In the genomic region with DNA sequence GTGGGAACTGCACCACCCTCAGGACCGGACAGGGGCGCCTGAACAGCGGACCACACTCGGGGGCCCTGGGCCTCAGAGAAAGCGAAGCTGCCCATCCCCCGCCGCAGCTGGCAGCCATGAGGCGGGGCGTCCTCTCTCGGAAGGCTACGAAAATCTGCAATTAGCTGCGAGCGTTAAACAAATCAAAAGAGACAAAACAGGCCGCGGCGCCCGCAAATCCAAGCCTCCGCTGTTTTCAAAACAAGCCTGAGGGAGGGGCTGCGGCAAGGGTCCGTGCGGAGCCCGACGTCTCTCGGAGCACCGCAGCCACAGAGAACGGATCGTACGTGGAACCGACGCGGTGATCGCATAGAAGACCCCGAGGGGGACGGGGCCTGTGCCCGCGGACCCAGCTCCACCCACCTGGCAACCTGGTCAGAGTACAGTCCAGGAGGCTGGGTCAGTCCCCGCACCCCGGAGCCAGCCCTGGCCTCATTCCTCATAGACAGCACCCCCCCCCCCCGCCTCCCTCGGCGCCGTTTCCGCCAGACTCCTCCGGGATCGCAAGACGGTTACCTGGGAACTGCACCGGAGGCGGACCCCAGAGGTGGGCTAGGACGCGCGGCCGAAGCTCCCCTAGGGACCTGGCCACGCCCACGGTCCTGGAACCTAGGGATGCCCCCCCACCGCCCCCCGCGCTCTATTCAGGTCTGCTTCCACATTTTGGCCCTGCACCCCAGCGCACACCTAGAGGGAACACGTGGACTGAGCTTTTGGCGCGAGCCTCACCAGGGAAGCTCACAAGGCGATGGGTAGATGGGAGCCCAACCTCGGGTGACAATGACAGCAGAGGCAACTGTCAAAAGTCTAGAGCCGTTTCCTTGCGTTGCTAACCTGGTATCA, we compare ENCODE assay signal across 8 mouse cellular contexts. TPM values are rescaled to one million over a fixed set of nuclear protein-coding genes. Genes with fewer than 3 reads are reported as not detected.
A peak's percentile ranks its signal among the peaks of the same experiment; 100 is the strongest.
DNase-seq lines count a peak whose midpoint lies in the region; ATAC-seq and TF ChIP-seq lines count a peak whose summit lies in the region.

No protein-coding gene starts in this region.

- H3K4me1 ChIP-seq in forebrain, embryonic 11.5 days (replicated peaks; ENCODE audit: control insufficient read depth, insufficient read depth, low read length), result peaks cover 54% of the 10 kb centered on the region
- peaks cover 86% of the 10 kb centered on the region for H3K4me1 ChIP-seq in intestine, embryonic 15.5 days (replicated peaks)
- peaks cover 3 to 35% of the 10 kb centered on the region in 2 experiments for H3K4me1 ChIP-seq in liver, embryonic 14.5 days (replicated peaks; ENCODE audit: control insufficient read depth in 2 of 2, insufficient read depth in 2 of 2, low read length in 1 of 2)
- H3K4me1 ChIP-seq in neural tube, embryonic 14.5 days (ENCODE audit: control insufficient read depth, insufficient read depth, low read length), result peaks cover 71% of the 10 kb centered on the region

- peak overlapping the region; percentile 49 for H3K4me3 ChIP-seq in forebrain, embryonic 11.5 days (ENCODE audit: low read depth, low read length)
- peak overlapping the region; percentile 55 for H3K4me3 ChIP-seq in intestine, embryonic 15.5 days (replicated peaks)
- peak overlapping the region; percentile 38 to 55 for H3K4me3 ChIP-seq in liver, embryonic 14.5 days (ENCODE audit: insufficient read depth in 1 of 2, low read depth in 2 of 2, low read length in 2 of 2)
- peak overlapping the region; percentile 43 for H3K4me3 ChIP-seq in neural tube, embryonic 14.5 days (ENCODE audit: low read depth, low read length)

- H3K36me3 ChIP-seq in forebrain, embryonic 11.5 days (ENCODE audit: control insufficient read depth, insufficient read depth, low read length), result no peaks in the 10 kb centered on the region; the same call in 1 of the 2 replicates
- no peaks in the 10 kb centered on the region for H3K36me3 ChIP-seq in intestine, embryonic 15.5 days
- H3K36me3 ChIP-seq in liver, embryonic 14.5 days (replicated peaks; ENCODE audit: control insufficient read depth, insufficient read depth, low read depth), result no peaks in the 10 kb centered on the region
- peaks cover 2% of the 10 kb centered on the region for H3K36me3 ChIP-seq in neural tube, embryonic 14.5 days (ENCODE audit: control insufficient read depth, insufficient read depth, low read length)

- no peaks in the 10 kb centered on the region for H3K27me3 ChIP-seq in forebrain, embryonic 11.5 days (ENCODE audit: control insufficient read depth, insufficient read depth, low read length)
- H3K27me3 ChIP-seq in intestine, embryonic 15.5 days (replicated peaks), result no peaks in the 10 kb centered on the region
- peaks cover 22% of the 10 kb centered on the region for H3K27me3 ChIP-seq in liver, embryonic 14.5 days (ENCODE audit: control insufficient read depth, insufficient read depth, low read length)
- no peaks in the 10 kb centered on the region for H3K27me3 ChIP-seq in neural tube, embryonic 14.5 days (ENCODE audit: control insufficient read depth, insufficient read depth, low read length)

- H3K4me2 ChIP-seq in forebrain, embryonic 11.5 days (ENCODE audit: low read depth, low read length, severe bottlenecking), result peak overlapping the region; percentile 99
- peak overlapping the region; percentile 98 for H3K4me2 ChIP-seq in intestine, embryonic 15.5 days (replicated peaks)
- peak overlapping the region; percentile 68 for H3K4me2 ChIP-seq in liver, embryonic 14.5 days (ENCODE audit: low read depth)
- peak overlapping the region; percentile 97 for H3K4me2 ChIP-seq in neural tube, embryonic 14.5 days (ENCODE audit: low read depth, low read length)

- peak; percentile 66 for ATAC-seq in forebrain, embryonic 11.5 days (replicated peaks; ENCODE audit: low FRiP score)
- ATAC-seq in intestine, embryonic 15.5 days, result peak; percentile 22
- ATAC-seq in liver, embryonic 14.5 days (ENCODE audit: insufficient read depth), result no peak
- peak; percentile 44 for ATAC-seq in neural tube, embryonic 14.5 days (ENCODE audit: low read depth)

- WGBS in forebrain, embryonic 11.5 days, result under 1% methylated on average over 65 of the region's 65 CpGs
- WGBS in intestine, embryonic 15.5 days, result under 1% methylated on average over 63 of the region's 65 CpGs
- WGBS in liver, embryonic 14.5 days (ENCODE audit: insufficient replicate concordance), result under 1% methylated on average over 63 of the region's 65 CpGs
- 0% methylated on average over 62 of the region's 65 CpGs for WGBS in neural tube, embryonic 14.5 days

- no peaks in the 10 kb centered on the region for H3K9me3 ChIP-seq in forebrain, embryonic 11.5 days (ENCODE audit: control insufficient read depth, low read length)
- H3K9me3 ChIP-seq in intestine, embryonic 15.5 days, result no peaks in the 10 kb centered on the region
- no peaks in the 10 kb centered on the region for H3K9me3 ChIP-seq in liver, embryonic 14.5 days (ENCODE audit: control insufficient read depth, low read length)
- H3K9me3 ChIP-seq in neural tube, embryonic 14.5 days (ENCODE audit: control insufficient read depth, low read length), result no peaks in the 10 kb centered on the region

- peak overlapping the region; percentile 79 for H3K27ac ChIP-seq in forebrain, embryonic 11.5 days (ENCODE audit: low read depth, low read length)
- H3K27ac ChIP-seq in intestine, embryonic 15.5 days, result peak overlapping the region; percentile 59
- H3K27ac ChIP-seq in liver, embryonic 14.5 days, result no peak overlapping the region
- H3K27ac ChIP-seq in neural tube, embryonic 14.5 days (ENCODE audit: low read depth, low read length), result peak overlapping the region; percentile 79

- peak overlapping the region; percentile 59 for H3K9ac ChIP-seq in forebrain, embryonic 11.5 days (ENCODE audit: low read length)
- peak overlapping the region; percentile 64 for H3K9ac ChIP-seq in intestine, embryonic 15.5 days
- H3K9ac ChIP-seq in liver, embryonic 14.5 days (replicated peaks), result peak overlapping the region; percentile 23
- peak overlapping the region; percentile 70 for H3K9ac ChIP-seq in neural tube, embryonic 14.5 days (replicated peaks; ENCODE audit: low read depth, low read length)

- DNase-seq in layer of hippocampus, postnatal 25 days (ENCODE audit: extremely low spot score in 1 of 2, low spot score in 1 of 2), result peak; percentile 47
- no peak for DNase-seq in layer of hippocampus, adult 11-12 months (ENCODE audit: low spot score)
- DNase-seq in adrenal gland, postnatal 36 days, result peak; percentile 39 to 65
- peak; percentile 82 for DNase-seq in forebrain, embryonic 11.5 days (ENCODE audit: low spot score)
- no peak for DNase-seq in liver, embryonic 14.5 days (ENCODE audit: low read depth in 3 of 3, low spot score in 3 of 3)
- DNase-seq in frontal cortex, postnatal 25 days (ENCODE audit: low spot score in 2 of 2), result no peak

- no peak for TF ChIP-seq EP300 in liver, embryonic 14.5 days (IDR thresholded peaks at IDR 0.05; ENCODE audit: low read depth)

- TF ChIP-seq CTCF in liver, embryonic 14.5 days (IDR thresholded peaks at IDR 0.05; ENCODE audit: low read depth), result no peak

RNA-seq across cellular contexts. Expression of gene Plxnb2, which starts 7.3 kb away (rescaled TPM):
- 10 to 100 TPM; 50.0 to 56.5 TPM for total RNA-seq in layer of hippocampus, postnatal 25 days (2021)
- total RNA-seq in adrenal gland, postnatal 36 days (2021), result 100 to 1,000 TPM; 110 to 130 TPM
- polyA plus RNA-seq in forebrain, embryonic 11.5 days (2014; fragmentation: Nextera tagmentation; extraction: Ambion mirVana), result 162 and 176 TPM in 2 replicates
- polyA plus RNA-seq in intestine, embryonic 15.5 days (2015; fragmentation: Nextera tagmentation; extraction: Ambion mirVana), result 107 and 118 TPM in 2 replicates
- 21.6 and 23.7 TPM in 2 replicates for polyA plus RNA-seq in liver, embryonic 14.5 days (2012; rRNA removed)
- 16.4 and 18.3 TPM in 2 replicates for polyA plus RNA-seq in liver, embryonic 14.5 days (2014; fragmentation: Nextera tagmentation; extraction: Ambion mirVana)
- 66.4 and 100 TPM in 2 replicates for polyA plus RNA-seq in neural tube, embryonic 14.5 days (2014; fragmentation: Nextera tagmentation; extraction: Ambion mirVana)

RNA-seq across cellular contexts. Expression of gene Dennd6b, which starts 23.0 kb away (rescaled TPM):
- total RNA-seq in layer of hippocampus, postnatal 25 days (2021), result 10 to 100 TPM; 33.3 to 42.0 TPM
- total RNA-seq in adrenal gland, postnatal 36 days (2021), result 1 to 10 TPM; 4.9 to 5.2 TPM
- 26.7 and 27.5 TPM in 2 replicates for polyA plus RNA-seq in forebrain, embryonic 11.5 days (2014; fragmentation: Nextera tagmentation; extraction: Ambion mirVana)
- 12.1 and 13.1 TPM in 2 replicates for polyA plus RNA-seq in intestine, embryonic 15.5 days (2015; fragmentation: Nextera tagmentation; extraction: Ambion mirVana)
- polyA plus RNA-seq in liver, embryonic 14.5 days (2012; rRNA removed), result 4.5 TPM in 2 replicates
- 1.6 and 2.4 TPM in 2 replicates for polyA plus RNA-seq in liver, embryonic 14.5 days (2014; fragmentation: Nextera tagmentation; extraction: Ambion mirVana)
- polyA plus RNA-seq in neural tube, embryonic 14.5 days (2014; fragmentation: Nextera tagmentation; extraction: Ambion mirVana), result 83.0 and 94.5 TPM in 2 replicates

RNA-seq across cellular contexts. Expression of gene Mapk11, which starts 23.8 kb away (rescaled TPM):
- total RNA-seq in layer of hippocampus, postnatal 25 days (2021), result 10 to 100 TPM; 20.3 to 24.8 TPM
- total RNA-seq in adrenal gland, postnatal 36 days (2021), result 1 to 10 TPM; 2.5 to 3.7 TPM
- polyA plus RNA-seq in forebrain, embryonic 11.5 days (2014; fragmentation: Nextera tagmentation; extraction: Ambion mirVana), result 43.2 and 47.6 TPM in 2 replicates
- polyA plus RNA-seq in intestine, embryonic 15.5 days (2015; fragmentation: Nextera tagmentation; extraction: Ambion mirVana), result 5.8 and 6.0 TPM in 2 replicates
- polyA plus RNA-seq in liver, embryonic 14.5 days (2012; rRNA removed), result 0.84 TPM in 2 replicates
- polyA plus RNA-seq in liver, embryonic 14.5 days (2014; fragmentation: Nextera tagmentation; extraction: Ambion mirVana), result 0.49 and 0.83 TPM in 2 replicates
- 24.9 and 32.9 TPM in 2 replicates for polyA plus RNA-seq in neural tube, embryonic 14.5 days (2014; fragmentation: Nextera tagmentation; extraction: Ambion mirVana)

RNA-seq across cellular contexts. Expression of gene Mapk12, which starts 32.8 kb away (rescaled TPM):
- 1 to 10 TPM; 2.7 to 5.1 TPM for total RNA-seq in layer of hippocampus, postnatal 25 days (2021)
- 10 to 100 TPM in 1 of 2 experiments, 1 to 10 TPM in 1; 8.8 to 10.6 TPM for total RNA-seq in adrenal gland, postnatal 36 days (2021)
- 26.9 and 29.8 TPM in 2 replicates for polyA plus RNA-seq in forebrain, embryonic 11.5 days (2014; fragmentation: Nextera tagmentation; extraction: Ambion mirVana)
- polyA plus RNA-seq in intestine, embryonic 15.5 days (2015; fragmentation: Nextera tagmentation; extraction: Ambion mirVana), result 3.6 and 4.2 TPM in 2 replicates
- 1.7 and 1.8 TPM in 2 replicates for polyA plus RNA-seq in liver, embryonic 14.5 days (2012; rRNA removed)
- polyA plus RNA-seq in liver, embryonic 14.5 days (2014; fragmentation: Nextera tagmentation; extraction: Ambion mirVana), result 1.1 TPM in 2 replicates
- polyA plus RNA-seq in neural tube, embryonic 14.5 days (2014; fragmentation: Nextera tagmentation; extraction: Ambion mirVana), result 2.9 and 5.2 TPM in 2 replicates

RNA-seq across cellular contexts. Expression of gene Ppp6r2, which starts 38.1 kb away (rescaled TPM):
- total RNA-seq in layer of hippocampus, postnatal 25 days (2021), result 100 to 1,000 TPM; 164 to 166 TPM
- 10 to 100 TPM; 39.6 to 49.0 TPM for total RNA-seq in adrenal gland, postnatal 36 days (2021)
- polyA plus RNA-seq in forebrain, embryonic 11.5 days (2014; fragmentation: Nextera tagmentation; extraction: Ambion mirVana), result 45.1 and 49.2 TPM in 2 replicates
- 21.6 and 23.9 TPM in 2 replicates for polyA plus RNA-seq in intestine, embryonic 15.5 days (2015; fragmentation: Nextera tagmentation; extraction: Ambion mirVana)
- 11.6 and 15.3 TPM in 2 replicates for polyA plus RNA-seq in liver, embryonic 14.5 days (2012; rRNA removed)
- polyA plus RNA-seq in liver, embryonic 14.5 days (2014; fragmentation: Nextera tagmentation; extraction: Ambion mirVana), result 17.7 and 19.5 TPM in 2 replicates
- 85.5 and 92.7 TPM in 2 replicates for polyA plus RNA-seq in neural tube, embryonic 14.5 days (2014; fragmentation: Nextera tagmentation; extraction: Ambion mirVana)

Comparison
In these comparisons a context has a peak if more than half of its experiments do, and no peak if none do; other contexts are left out.
1. DNase-seq: peak in layer of hippocampus, postnatal 25 days (2 of 2), adrenal gland, postnatal 36 days (2 of 2) and forebrain, embryonic 11.5 days (single experiment); none in layer of hippocampus, adult 11-12 months (single experiment), liver, embryonic 14.5 days (0 of 3) and frontal cortex, postnatal 25 days (0 of 2).
2. Peak in every context shown above with its lines, with median percentiles within 50 percentile points of each other: H3K4me2 ChIP-seq, H3K4me3 ChIP-seq and H3K9ac ChIP-seq.